Mouse (Mus musculus): ENCODE data around the gene Grhl1.
A peak's percentile ranks its signal among the peaks of the same experiment; 100 is the strongest.

GRCm38 (mm10) chr12:24600806-24601205 is 28.7 kb downstream of the Grhl1 start:
- TF ChIP-seq EP300 (IDR thresholded peaks at IDR 0.05; ENCODE audit: low read depth) (no peak), CTCF (IDR thresholded peaks at IDR 0.05; ENCODE audit: low read depth) (peak; percentile 91)
